Mouse (Mus musculus) urinary bladder, postnatal 10 days (tissue): ENCODE results near the gene Olfr281.

ENCODE experiments used
- DNase-seq: peaks from one replicate; pipeline ENCODE4 v3.0.0; 2022; ENCODE audit warnings: low spot score

Gene Olfr281

GRCm38 (mm10) chr15:98486433-98487021 is 34.1 kb downstream of the Olfr281 start:
- DNase-seq: no peak

DNA sequence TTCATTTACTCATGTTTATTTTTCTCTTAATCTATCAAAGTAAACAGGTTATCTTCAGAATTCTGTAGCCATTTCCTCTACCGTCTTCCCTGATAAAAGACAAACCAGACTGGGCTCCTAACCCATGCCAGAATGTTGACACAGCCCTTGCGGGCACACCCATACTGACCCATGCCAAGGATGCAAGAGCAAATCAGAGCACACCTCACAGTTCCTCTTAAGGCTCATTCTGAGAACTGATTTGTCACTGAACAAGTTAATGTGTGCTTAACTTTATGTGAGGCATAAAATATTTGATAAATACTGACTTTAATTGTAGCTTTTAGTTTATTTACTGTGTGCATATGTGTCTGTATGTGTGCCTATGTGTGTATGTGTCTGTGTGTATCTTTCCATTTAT is 38.9 kb downstream of the Olfr281 start:
- no peak for DNase-seq

DNA sequence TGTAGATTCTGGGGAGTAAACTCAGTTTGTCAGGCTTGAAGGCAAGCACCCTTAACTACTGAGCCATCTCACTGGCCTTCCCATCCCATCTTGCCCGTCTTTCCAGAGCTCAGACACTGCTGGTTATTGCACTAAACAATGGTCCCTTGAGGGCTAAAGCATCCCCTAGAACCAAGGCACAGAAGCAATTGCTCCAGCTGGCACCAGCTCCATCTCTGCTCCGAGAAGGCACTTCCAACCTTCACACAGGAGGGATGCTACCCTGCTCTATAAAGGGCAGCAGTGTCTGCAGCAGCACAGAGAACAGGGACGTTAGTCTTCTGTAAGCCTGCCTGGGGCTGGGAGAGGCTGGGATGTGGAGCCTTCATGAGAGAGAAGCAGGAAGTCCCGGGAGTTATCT is 39.7 kb downstream of the Olfr281 start, which contains the start of gene Olfr279:
Olfr279 (plus strand) TSS at position 301 of the 400 bp plus-strand sequence.
- no peak for DNase-seq

GRCm38 (mm10) chr15:98497631-98498030 is 45.2 kb downstream of the Olfr281 start:
- DNase-seq: no peak

- no peak for DNase-seq
Observed at GRCm38 (mm10) chr15:98503317-98503716, 50.9 kb downstream of the Olfr281 start.

- DNase-seq: peak; percentile 42
Observed at GRCm38 (mm10) chr15:98504514-98504913, 52.1 kb downstream of the Olfr281 start.

DNA sequence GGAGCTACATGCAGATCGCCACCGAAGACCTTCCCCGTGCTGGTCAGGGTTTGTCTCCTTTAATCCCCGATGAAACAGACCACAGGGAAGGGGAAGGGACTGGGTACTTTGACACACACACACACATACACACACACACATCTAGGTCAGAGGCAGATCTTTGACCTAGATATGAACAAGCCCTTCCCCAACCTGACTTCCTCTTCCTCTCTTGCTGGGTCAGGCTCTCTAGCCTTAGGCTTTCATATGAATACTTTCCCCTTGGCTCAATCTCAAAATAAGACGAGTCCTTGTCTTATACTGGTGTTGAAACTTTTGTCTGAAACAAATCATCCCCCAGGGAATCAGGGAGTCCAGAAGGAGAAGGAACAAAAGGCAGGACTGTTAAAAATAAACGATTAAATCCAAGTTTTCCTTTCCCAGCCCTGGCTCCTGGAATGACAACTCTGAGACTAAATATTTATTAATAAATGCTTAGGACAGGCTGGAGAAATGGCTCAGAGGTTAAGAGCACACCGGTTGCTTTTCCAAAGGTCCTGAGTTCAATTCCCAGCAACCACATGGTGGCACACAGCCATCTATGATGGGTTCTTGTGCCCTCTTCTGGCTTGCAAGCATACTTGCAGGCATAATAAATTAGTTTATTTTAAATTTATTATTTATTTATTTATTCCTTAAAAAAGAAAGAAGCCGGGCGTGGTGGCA is 54.0 kb downstream of the Olfr281 start:
- DNase-seq: no peak

- no peak for DNase-seq
Observed at GRCm38 (mm10) chr15:98507321-98507720, 54.9 kb downstream of the Olfr281 start.

DNA sequence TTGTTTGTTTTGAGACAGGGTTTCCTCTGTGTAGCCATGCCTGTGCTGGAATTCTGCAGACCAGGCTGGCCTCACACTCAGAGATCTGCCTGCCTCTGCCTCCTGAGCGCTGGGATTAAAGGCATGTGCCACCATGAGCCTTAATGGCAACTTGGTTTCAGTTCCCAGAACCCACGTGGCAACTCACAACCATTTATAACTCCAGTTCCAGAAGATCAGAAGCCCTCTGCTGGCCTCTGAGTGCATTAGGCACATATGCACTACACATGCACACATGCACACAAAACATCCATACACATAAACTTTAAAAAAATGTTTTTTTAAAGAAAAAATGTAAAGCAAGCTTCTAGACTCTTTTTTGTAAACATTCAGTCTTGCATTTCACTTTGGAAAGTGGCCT is 57.0 kb downstream of the Olfr281 start:
- DNase-seq: no peak
